Mouse (Mus musculus) cerebellum, postnatal 14 days (tissue): ENCODE measurements at regions not wholly inside any gene's neighbourhood (a gene's known extent, or its start where the extent isn't known, plus 50 kb on each side); places are given as distances from the start of the nearest gene placed in this dataset.

ENCODE experiments used
- DNase-seq, 2 experiments: peaks; one replicate each; pipeline ENCODE4 v3.0.0; 2021; ENCODE audit warnings: mixed read lengths in 2 of 2

GRCm38 (mm10) chr13:32649982-32650381 lies 133.8 kb downstream of the Mylk4 start:
- DNase-seq = no peak

DNA sequence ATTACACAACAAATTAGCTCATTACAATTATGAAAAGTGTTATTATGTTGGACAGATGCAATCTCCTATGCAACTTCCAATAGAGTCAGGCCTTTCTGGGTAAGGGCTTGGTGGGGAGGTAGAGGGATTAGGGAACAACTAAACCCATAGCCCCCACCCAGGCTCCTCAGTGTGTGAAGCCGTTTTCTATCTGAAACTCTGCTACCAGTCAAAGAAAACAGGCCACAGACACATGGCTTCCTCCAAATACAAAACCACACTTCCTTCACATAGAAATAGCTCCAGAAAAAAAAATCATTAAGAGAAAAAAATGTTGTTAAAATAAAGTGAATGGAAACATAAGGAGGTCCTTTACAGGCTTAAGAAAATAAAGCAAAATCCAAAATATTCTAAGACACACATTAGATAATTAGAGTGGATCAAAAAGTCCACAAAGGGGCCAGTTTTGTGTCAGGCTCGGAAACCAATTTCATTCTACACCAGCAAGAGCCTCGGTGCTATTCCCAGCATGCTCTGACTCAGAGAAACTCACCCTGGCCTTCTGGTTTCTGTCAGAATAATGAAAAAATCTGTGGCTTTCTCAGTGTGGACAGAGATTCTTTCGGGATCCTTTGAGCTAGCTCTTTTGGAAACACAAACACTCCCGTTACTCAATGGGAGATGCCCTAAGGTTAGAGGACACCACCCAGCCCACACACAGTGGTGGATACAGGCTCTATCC lies 140.6 kb downstream of the Mylk4 start:
- no peak for DNase-seq

DNA sequence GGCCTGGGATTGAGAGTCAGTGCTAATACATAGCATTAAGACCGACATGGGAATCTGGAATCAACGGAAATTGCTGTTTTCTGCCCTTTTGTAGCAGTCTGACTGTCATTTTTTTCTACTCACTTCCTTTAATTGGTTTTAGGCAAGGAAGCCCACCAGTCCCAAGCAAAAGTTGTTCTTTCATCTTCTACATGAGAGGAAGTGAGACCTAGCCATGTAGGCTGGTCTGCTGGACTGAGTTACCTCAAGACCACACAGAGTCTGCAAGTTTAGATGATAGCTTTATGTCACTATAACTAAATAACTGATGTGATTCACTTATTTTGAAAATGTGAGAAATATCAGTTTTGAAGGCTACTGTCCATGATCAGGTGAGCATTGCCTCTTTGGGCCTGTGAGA lies 142.8 kb downstream of the Mylk4 start:
- DNase-seq = no peak

DNA sequence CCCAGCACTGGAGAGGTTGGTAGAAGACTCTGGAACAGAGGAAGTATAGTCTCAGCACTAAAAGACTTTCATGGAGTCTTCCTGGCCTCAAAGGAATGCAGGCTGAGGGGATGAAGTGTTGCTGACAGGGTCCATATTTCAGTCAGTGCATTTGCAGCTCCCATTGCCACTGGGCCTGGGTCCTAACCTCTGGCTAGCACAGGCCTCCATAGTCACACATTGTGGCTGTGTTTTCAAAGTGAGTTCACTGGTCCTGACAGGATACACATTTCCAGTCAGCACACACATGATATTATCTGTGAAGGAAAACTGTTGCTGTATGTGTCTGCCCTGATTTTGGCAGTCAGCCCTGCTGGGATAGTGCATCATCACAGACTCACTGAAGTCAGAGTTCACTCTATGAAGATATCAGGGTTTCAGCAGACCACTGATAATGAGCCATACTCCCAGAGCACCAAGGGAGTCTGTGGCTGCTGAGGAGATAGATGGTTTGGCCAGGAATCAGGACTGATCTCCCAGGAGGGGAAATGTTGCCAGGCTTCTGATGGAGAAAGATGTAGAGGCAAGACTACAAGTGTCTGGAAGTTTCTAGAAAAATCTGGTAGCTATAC lies 153.5 kb downstream of the Mylk4 start:
- no peak for DNase-seq

DNA sequence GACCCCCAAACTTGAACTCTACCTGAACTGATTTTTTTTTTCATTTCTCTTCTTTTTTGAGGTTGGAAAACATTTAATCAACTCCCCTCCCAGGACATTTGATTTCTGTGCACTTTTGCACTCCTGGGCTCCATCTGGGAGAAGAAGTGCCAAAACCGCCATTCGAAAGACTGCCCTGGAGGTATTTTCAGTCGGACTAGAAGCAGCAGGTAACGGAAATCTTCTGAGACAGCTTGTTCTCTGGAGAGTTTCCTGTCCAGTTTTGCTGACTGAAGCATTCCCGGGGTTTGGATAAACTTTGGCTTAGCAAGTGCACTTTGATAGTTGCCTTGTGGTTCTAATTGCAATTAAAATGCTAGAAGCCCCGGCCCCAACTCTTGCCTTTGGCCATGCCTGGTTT lies 169.8 kb downstream of the Mylk4 start:
- DNase-seq = no peak

DNA sequence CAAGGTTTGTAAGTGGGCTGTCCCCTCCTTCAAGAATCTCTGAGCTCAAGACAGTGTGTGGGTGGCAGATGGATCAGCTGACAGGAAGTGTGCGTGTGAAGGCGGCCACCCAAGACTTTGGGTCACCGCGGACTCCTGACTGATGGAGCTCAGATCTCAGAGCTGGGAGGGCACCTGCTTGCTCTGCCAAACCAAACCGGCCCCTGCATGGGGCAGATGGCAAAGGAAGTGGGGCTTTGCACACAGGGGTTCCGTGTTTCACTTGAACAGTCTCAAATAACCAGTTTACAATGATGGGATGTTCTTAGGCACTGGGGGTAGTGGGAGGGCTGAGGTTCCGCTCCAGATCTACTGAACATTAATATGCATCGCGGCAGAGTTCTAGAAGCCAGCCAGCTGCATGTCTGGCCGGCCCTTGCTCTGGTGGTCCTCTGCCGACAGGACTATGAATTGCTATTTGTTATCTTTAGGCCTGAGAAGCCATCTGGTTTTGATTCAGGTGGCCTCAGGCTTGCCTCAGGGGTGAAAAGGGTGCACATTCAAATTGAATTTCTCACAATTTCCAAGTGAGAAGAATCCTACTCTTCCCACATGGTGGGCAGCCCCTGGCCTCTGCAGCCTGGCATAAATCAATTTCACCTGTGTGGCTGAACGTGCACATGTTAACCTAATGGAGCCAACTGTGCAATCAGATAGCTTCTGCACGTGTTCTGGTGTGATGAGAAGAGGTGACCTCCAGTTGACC lies 172.0 kb downstream of the Mylk4 start:
- peak in 1 of 2 experiments; percentile 9 for DNase-seq

- no peak for DNase-seq
Observed at GRCm38 (mm10) chr13:32610970-32611369, 172.8 kb downstream of the Mylk4 start.

DNA sequence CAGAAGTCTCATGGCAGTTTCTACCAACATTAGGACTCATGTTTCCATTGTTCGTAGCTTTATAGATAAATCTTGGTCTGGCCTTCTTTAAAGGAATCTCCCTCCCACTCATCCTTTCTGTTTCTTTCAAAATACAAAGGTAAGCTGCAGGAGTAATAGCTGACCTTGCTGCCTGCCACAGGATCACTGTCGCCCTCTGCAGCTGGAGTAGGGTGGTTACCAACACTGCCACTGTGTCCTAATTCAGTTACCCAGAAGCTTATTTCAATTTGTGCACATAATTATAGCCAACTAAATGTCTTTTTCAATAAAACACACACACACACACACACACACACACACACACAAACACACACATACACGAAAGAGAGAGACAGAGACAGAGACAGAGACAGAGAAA lies 175.3 kb downstream of the Mylk4 start:
- DNase-seq = no peak

GRCm38 (mm10) chr13:32603925-32604590 lies 179.7 kb downstream of the Mylk4 start:
- no peak for DNase-seq

DNA sequence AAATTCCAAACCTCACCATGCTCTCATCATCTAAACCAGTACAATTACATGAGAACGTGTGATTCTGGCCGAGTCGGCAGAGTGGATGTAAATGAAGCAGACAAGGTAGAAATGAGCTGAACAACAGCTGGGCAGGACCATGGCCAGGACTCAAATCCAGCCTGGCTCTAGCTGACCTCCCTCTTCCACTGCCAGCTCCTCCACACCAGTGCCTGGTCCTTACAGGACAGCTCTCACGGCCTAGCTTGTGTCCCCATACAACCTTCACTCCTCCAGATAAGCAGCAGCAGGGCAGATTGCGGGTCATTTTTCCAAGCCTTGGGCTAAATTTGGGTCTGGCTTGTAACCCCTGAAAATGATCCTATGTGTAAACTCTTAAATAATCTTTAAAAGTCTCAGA lies 182.4 kb downstream of the Mylk4 start:
- peak; percentile 14 to 18 for DNase-seq

DNA sequence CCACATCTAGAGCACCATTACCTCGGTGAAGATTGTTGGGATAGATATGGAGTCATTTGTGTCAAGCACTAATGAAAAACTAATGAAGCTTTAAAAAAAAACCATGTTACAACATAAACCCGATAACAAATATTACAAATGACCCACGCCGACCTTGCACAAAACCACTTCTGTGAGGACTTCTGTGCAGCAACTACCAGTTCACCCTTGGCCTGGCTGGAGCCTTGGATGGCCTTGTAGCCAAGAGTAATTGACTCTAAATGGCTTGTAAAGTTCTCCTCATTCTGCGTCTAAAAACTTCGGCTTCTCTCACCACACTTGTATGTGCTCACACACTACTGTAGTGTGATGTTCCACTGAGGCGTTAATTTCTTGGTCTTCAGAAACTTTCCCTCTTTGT lies 190.1 kb downstream of the Mylk4 start:
- no peak for DNase-seq

- DNase-seq = no peak
Observed at GRCm38 (mm10) chr13:32593131-32593530, 190.6 kb downstream of the Mylk4 start.

GRCm38 (mm10) chr13:32581598-32581997 lies 202.2 kb downstream of the Mylk4 start:
- no peak for DNase-seq

DNA sequence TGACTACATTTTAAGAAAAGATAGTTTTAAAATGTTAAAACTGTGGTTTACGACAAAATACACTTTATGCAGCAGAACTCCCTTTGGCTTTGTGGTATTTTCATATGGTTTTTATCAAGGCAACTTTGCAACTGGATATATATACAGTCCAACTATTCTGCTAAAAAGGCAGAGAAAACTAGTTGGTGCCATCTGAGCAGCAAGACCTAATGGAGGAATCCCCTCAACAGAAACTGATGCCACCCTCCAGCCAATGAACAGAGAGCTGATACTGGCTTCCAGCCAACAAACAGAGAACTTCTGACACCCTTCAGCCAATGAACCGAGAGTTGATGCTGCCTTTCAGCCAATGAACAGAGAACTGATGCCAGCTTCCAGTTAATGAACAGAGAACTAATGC lies 215.9 kb downstream of the Mylk4 start:
- DNase-seq = no peak

- DNase-seq = no peak
Observed at GRCm38 (mm10) chr13:32560666-32561065, 222.1 kb upstream of the Gmds start.

DNA sequence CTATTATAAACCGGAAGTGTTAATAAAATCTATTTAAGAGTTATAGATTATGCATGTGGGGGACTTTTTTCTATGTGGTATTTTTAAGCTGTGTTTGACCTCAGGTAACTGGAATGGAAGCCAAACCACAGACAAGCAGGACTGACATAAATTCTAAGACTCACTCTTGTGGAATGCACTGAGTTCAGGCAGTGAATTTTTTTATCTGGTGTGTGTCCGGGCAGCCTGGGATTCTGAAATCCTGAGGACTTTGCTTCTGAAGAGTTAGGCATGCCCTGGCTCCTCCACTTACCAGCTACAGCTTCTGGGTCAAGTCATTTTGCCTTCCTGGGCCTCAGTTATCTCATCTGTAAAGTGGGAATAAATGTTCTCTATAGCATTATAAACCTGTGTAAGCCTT lies 217.9 kb upstream of the Gmds start:
- no peak for DNase-seq

- DNase-seq = no peak
Observed at GRCm38 (mm10) chr13:32555064-32555463, 216.5 kb upstream of the Gmds start.

- DNase-seq = no peak
Observed at GRCm38 (mm10) chr13:32554601-32555000, 216.1 kb upstream of the Gmds start.

DNA sequence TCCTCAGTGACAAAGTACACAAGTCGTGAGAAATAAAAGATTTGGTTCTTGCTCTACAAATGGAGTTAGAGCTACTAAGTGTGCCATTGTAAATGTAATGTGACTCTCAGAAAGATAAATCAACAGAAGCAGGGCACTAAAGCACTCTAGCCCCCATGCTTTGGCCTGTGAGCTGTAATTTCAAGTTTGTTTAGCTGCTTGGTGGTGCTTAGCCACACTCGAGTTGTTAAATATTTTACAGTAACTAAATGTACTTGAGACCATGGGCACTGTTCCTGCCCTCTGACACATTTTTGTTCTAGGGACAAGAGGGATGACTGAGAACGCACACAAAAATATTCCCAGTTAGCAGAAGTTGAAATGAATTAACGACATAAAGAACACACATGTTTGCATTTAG lies 214.6 kb upstream of the Gmds start:
- no peak for DNase-seq

DNA sequence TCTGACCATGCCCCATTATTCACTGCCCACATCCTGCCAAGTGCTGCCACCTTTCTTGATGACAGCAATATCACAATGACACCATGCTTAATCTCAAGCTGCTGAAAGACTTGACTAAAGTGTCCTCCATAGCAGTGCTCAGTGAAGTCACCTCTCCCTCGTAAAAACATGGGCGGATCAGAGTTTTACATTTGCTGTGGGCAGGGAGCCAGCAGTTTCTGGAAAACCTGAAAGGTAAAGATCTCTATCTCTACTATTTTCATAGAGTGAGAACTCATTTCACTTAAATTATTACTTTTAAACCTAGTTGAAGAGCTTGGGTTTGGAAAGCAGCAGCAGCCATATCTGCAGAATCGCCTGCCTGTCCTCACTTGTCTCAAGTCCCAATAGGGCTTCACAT lies 211.6 kb upstream of the Gmds start:
- DNase-seq = no peak

GRCm38 (mm10) chr13:32547126-32547525 lies 208.6 kb upstream of the Gmds start:
- no peak for DNase-seq

DNA sequence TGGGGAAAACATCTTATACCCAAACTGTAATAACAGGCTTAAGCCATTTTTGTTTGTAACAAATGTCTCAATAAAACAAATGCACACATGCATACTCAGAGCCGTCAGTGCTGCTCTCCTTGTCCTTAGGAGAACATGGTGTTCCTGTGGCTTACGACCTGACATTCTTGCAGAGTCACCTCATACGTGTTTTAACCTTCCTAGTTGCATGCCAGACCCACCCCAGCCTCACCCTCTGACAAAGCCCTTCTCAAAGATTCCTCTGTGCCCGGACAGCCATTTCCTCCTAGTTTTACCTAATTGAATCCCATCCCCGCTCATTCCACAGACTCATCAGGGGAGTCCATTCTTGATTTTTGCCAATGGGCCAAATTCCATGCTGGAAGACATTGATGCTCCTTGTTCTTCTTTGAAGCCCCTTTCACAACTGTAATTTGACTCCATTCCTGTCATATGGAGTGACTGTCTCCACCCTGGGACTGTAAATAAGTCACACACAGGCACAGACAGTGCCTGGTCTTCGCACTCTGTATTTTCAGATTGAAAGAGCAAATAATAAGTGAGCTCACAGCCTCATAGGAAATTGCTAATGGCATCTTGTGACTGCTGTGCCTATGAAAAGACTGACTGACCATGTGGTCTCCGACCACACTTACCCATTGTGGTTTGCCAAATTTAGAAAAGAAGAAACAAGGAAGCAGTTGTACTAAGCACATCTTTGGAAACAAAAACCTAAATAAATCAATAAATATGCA lies 206.6 kb upstream of the Gmds start:
- DNase-seq = no peak

- peak in 1 of 2 experiments; percentile 7 for DNase-seq
Observed at GRCm38 (mm10) chr13:32541611-32542010, 203.1 kb upstream of the Gmds start.
